Mouse (Mus musculus) liver, postnatal 0 days (tissue): ENCODE measurements around the gene Tmem248. TPM values are rescaled to one million over a fixed set of nuclear protein-coding genes. Genes with fewer than 3 reads are reported as not detected.
A peak's percentile ranks its signal among the peaks of the same experiment; 100 is the strongest.

Source experiments
- ATAC-seq: fragments of 200-750 bp; cut with Nextera tagmentation; 2 replicates; pipeline ENCODE4 v1.8.0; 2017; ENCODE audit warnings: mild to moderate bottlenecking, moderate library complexity
- DNase-seq: peaks from one replicate; pipeline ENCODE4 v3.0.0-alpha.2; 2016
- H3K27ac ChIP-seq: fragments of 300-500 bp; sonication (generic); 2 replicates; pipeline ENCODE4 v1.5.1; 2014; ENCODE audit warnings: antibody characterized with exemption, moderate library complexity, mild to moderate bottlenecking, low read depth
- H3K27me3 ChIP-seq: fragments of 300-500 bp; sonication (generic); 2 replicates; pipeline ENCODE4 v1.6.1; 2014; ENCODE audit warnings: low read length, control low read depth, mixed read lengths; ENCODE audit not compliant: insufficient read depth
- H3K36me3 ChIP-seq: fragments of 300-500 bp; sonication (generic); replicated peaks from 2 replicates; pipeline ENCODE4 v1.6.1; 2014; ENCODE audit warnings: mild to moderate bottlenecking, control low read depth, low read length, moderate library complexity, mixed read lengths; ENCODE audit not compliant: insufficient read depth
- H3K4me1 ChIP-seq: fragments of 300-500 bp; sonication (generic); 2 replicates; pipeline ENCODE4 v1.6.1; 2014; ENCODE audit warnings: antibody characterized with exemption, mild to moderate bottlenecking, control low read depth; ENCODE audit not compliant: insufficient read depth
- H3K4me2 ChIP-seq: fragments of 300-500 bp; sonication (generic); 2 replicates; pipeline ENCODE4 v1.6.1; 2014; ENCODE audit warnings: low read depth, mild to moderate bottlenecking, low read length, moderate library complexity, mixed read lengths
- H3K4me3 ChIP-seq: fragments of 300-500 bp; sonication (generic); 2 replicates; pipeline ENCODE4 v1.5.1; 2014; ENCODE audit warnings: low read depth, low read length
- H3K9ac ChIP-seq: fragments of 300-500 bp; sonication (generic); replicated peaks from 2 replicates; pipeline ENCODE4 v1.6.1; 2014; ENCODE audit warnings: mild to moderate bottlenecking, moderate library complexity
- H3K9me3 ChIP-seq: fragments of 300-500 bp; sonication (generic); 2 replicates; pipeline ENCODE4 v1.6.1; 2016; ENCODE audit warnings: mild to moderate bottlenecking, control low read depth, low read length, mixed read lengths
- CTCF ChIP-seq: sonication (generic); IDR thresholded peaks from 2 replicates; pipeline ENCODE4 v1.5.1; 2016; ENCODE audit warnings: antibody characterized with exemption, low read depth
- EP300 ChIP-seq: IDR thresholded peaks from 2 replicates; pipeline ENCODE4 v1.6.1; 2016; ENCODE audit warnings: antibody characterized with exemption, low read depth, mild to moderate bottlenecking
- WGBS: fragments of 180-500 bp; shearing (Covaris S2); extraction: QIAGEN DNeasy Blood & Tissue Kit; methylation state at CpG from one replicate; pipeline ENCODE4 v1.1.7; 2014; ENCODE audit not compliant: insufficient replicate concordance; 5-methylcytosine and 5-hydroxymethylcytosine counted together
- polyA plus RNA-seq: library from polyadenylated mRNA; unstranded; fragments of >200 nt; fragmentation: Nextera tagmentation; extraction: Ambion mirVana; gene quantifications from 2 replicates; pipeline ENCODE4 v1.2.1, GENCODE M21; 2015

Gene Tmem248
- polyA plus RNA-seq, 1 experiment from 2014 or later, result 30.7 TPM

GRCm38 (mm10) chr5:130263454-130263853, 46.6 kb downstream of the Tmem248 start:
- Histone ChIP-seq H3K27ac (no peak overlapping the region), H3K4me1 (no peaks in the 10 kb centered on the region), H3K27me3 (no peaks in the 10 kb centered on the region), H3K9me3 (no peaks in the 10 kb centered on the region), H3K9ac (no peak overlapping the region), H3K4me2 (no peak overlapping the region), H3K4me3 (no peak overlapping the region), H3K36me3 (peaks cover 22% of the 10 kb centered on the region)
- TF ChIP-seq CTCF (peak; percentile 39), EP300 (no peak)
- 72% methylated on average over 11 of the region's 11 CpGs for WGBS
- no peak for DNase-seq
- no peak for ATAC-seq

GRCm38 (mm10) chr5:130264433-130265005, 47.6 kb downstream of the Tmem248 start:
- H3K36me3 ChIP-seq, result peaks cover 29% of the 10 kb centered on the region
- TF ChIP-seq CTCF, result no peak
- no peak for TF ChIP-seq EP300
- DNase-seq, result no peak

GRCm38 (mm10) chr5:130266651-130267050, 49.8 kb downstream of the Tmem248 start:
- TF ChIP-seq EP300 (no peak), CTCF (peak; percentile 80)
- Histone ChIP-seq H3K4me2 (no peak overlapping the region), H3K9ac (no peak overlapping the region), H3K36me3 (peaks cover 39% of the 10 kb centered on the region), H3K27me3 (no peaks in the 10 kb centered on the region), H3K4me1 (no peaks in the 10 kb centered on the region), H3K4me3 (no peak overlapping the region), H3K27ac (no peak overlapping the region), H3K9me3 (no peaks in the 10 kb centered on the region)
- 70% methylated on average over 7 of the region's 7 CpGs for WGBS
- DNase-seq (peak; percentile 73), ATAC-seq (peak; percentile 41; the same call in 1 of the 2 replicates)

More at GRCm38 (mm10) chr5:130264433-130265005, 47.6 kb downstream of the Tmem248 start:
- ATAC-seq, result no peak
- Histone ChIP-seq H3K9me3 (no peaks in the 10 kb centered on the region), H3K9ac (no peak overlapping the region), H3K27me3 (no peaks in the 10 kb centered on the region), H3K4me3 (no peak overlapping the region), H3K27ac (no peak overlapping the region), H3K4me2 (no peak overlapping the region), H3K4me1 (no peaks in the 10 kb centered on the region)
- 82% methylated on average over 6 of the region's 6 CpGs for WGBS

GRCm38 (mm10) chr5:130267316-130267715, 50.4 kb downstream of the Tmem248 start:
- Histone ChIP-seq H3K4me1 (no peaks in the 10 kb centered on the region), H3K9ac (no peak overlapping the region), H3K4me3 (no peak overlapping the region), H3K36me3 (peaks cover 41% of the 10 kb centered on the region), H3K27ac (no peak overlapping the region), H3K27me3 (no peaks in the 10 kb centered on the region), H3K4me2 (no peak overlapping the region), H3K9me3 (no peaks in the 10 kb centered on the region)
- DNase-seq, result no peak
- TF ChIP-seq EP300, result no peak
- peak; percentile 72 for TF ChIP-seq CTCF
- WGBS, result 92% methylated on average over 1 of the region's 1 CpGs
- no peak for ATAC-seq

- ATAC-seq (no peak), DNase-seq (no peak)
- Histone ChIP-seq H3K4me1 (no peaks in the 10 kb centered on the region), H3K4me2 (no peak overlapping the region), H3K4me3 (no peak overlapping the region), H3K36me3 (peaks cover 38% of the 10 kb centered on the region), H3K27ac (no peak overlapping the region), H3K27me3 (no peaks in the 10 kb centered on the region), H3K9ac (no peak overlapping the region), H3K9me3 (no peaks in the 10 kb centered on the region)
- TF ChIP-seq CTCF (no peak), EP300 (no peak)
- 74% methylated on average over 11 of the region's 11 CpGs for WGBS
Measured at GRCm38 (mm10) chr5:130268976-130269375, 52.1 kb downstream of the Tmem248 start.

GRCm38 (mm10) chr5:130272344-130272743, 55.5 kb downstream of the Tmem248 start:
- Histone ChIP-seq H3K4me3 (no peak overlapping the region), H3K36me3 (peaks cover 46% of the 10 kb centered on the region), H3K9ac (no peak overlapping the region), H3K27me3 (no peaks in the 10 kb centered on the region), H3K9me3 (no peaks in the 10 kb centered on the region), H3K27ac (no peak overlapping the region), H3K4me2 (no peak overlapping the region), H3K4me1 (no peaks in the 10 kb centered on the region)
- ATAC-seq, result no peak
- peak; percentile 50 for TF ChIP-seq CTCF
- no peak for TF ChIP-seq EP300
- 92% methylated on average over 1 of the region's 1 CpGs for whole genome bisulfite sequencing
- DNase-seq, result no peak

GRCm38 (mm10) chr5:130273046-130273445, 56.2 kb downstream of the Tmem248 start:
- H3K36me3 ChIP-seq, result peaks cover 41% of the 10 kb centered on the region
- no peak overlapping the region for H3K9ac ChIP-seq
- no peak overlapping the region for H3K4me2 ChIP-seq
- 93% methylated on average over 6 of the region's 6 CpGs for WGBS
- DNase-seq (no peak), ATAC-seq (no peak)
- H3K4me1 ChIP-seq, result no peaks in the 10 kb centered on the region; the same call in 1 of the 2 replicates
- H3K27me3 ChIP-seq, result no peaks in the 10 kb centered on the region
- no peaks in the 10 kb centered on the region for H3K9me3 ChIP-seq
- no peak for TF ChIP-seq EP300
- no peak for TF ChIP-seq CTCF
- no peak overlapping the region for H3K27ac ChIP-seq
- H3K4me3 ChIP-seq, result no peak overlapping the region
